Mouse (Mus musculus): Measurements from ENCODE around the gene Bche. TPM values are rescaled to one million over a fixed set of nuclear protein-coding genes. Genes with fewer than 3 reads are reported as not detected.

The Bche gene
- polyA plus RNA-seq (2017; shearing (Covaris generic)) = not detected

DNA sequence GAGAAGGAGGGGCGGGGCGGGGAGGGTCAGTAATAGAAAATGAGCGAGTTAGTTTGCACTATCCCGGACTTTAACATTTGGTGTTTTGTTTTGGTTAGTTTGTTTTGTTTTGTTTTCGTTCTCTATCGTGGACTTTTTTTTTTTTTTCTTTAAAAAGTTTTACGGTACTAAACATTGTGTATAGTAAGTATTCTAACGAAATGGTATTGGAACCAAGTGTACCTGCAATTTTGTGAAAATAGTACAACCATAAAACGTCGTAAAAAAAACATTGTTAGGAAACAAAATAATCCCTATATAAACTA, at the start of gene Bche:
Bche (minus strand) TSS at position 6 of the 305 bp plus-strand sequence.

Data from inflammation-experienced regulatory T-cells, adult 16 weeks (primary cell).